Mouse (Mus musculus) cortical plate, adult 2 months (tissue): ENCODE measurements around the gene Qtrt2.

Experiments
- CTCF ChIP-seq: fragments of 200-500 bp; IDR thresholded peaks from 2 replicates; pipeline ENCODE4 v1.5.1; 2011; ENCODE audit warnings: mild to moderate bottlenecking, control low read depth, low read length; ENCODE audit not compliant: insufficient read depth; ENCODE audit errors: extremely low read depth
- POLR2A ChIP-seq: fragments of 200-500 bp; IDR thresholded peaks from 2 replicates; pipeline ENCODE4 v1.6.1; 2011; ENCODE audit warnings: mild to moderate bottlenecking, low read length, control low read depth; ENCODE audit not compliant: insufficient read depth; ENCODE audit errors: extremely low read depth

DNA sequence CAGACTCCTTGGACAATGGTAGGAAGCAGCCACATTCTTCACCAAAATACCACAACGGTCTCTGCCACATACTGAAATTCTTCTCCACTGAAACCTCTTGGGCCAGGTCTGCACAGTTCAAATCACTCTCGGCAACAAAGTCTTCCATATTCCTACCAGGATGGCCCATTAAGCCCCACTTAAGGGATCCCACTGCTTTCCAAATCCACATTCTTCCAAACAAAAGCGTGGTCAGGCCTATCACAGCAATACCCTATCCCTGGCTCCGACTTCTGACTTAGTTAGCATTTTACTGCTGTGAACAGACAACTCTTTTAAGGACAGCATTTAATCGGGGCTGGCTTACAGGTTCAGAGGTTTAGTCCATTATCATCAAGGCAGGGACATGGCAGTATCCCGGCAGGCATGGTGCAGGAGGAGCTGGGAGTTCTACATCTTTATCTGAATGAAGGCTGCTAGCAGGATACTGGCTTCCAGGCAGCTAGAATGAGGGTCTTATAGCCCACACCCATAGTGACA is at the start of gene Qtrt2:
- TF ChIP-seq POLR2A (no peak), CTCF (no peak)
